Mouse (Mus musculus) regulatory T cell (primary cell): Measurements from ENCODE around the gene Vmn1r89.

Experiments
- in situ Hi-C: fragments of 300-600 bp; cut with MboI, MseI; formaldehyde crosslinking; loops from one replicate; pipeline ENCODE4 v1.15.1; 2025; ENCODE audit warnings: high pct_unique_total_duplicates

The Vmn1r89 gene

GRCm38 (mm10) chr7:13212720-13213119 lies at the start of gene Vmn1r89:
Vmn1r89 (plus strand) TSS chr7:13213020.
- in situ Hi-C loops: no loop called here

- in situ Hi-C loops: no loop called here
Observed at GRCm38 (mm10) chr7:13260746-13261700, 48.2 kb downstream of the Vmn1r89 start.

GRCm38 (mm10) chr7:13263851-13264250 lies 51.0 kb downstream of the Vmn1r89 start:
- in situ Hi-C loops: no loop called here

GRCm38 (mm10) chr7:13264396-13264795 lies 51.6 kb downstream of the Vmn1r89 start:
- in situ Hi-C loops: no loop called here

- in situ Hi-C loops: no loop called here
Observed at GRCm38 (mm10) chr7:13268749-13269260, 56.0 kb downstream of the Vmn1r89 start.

GRCm38 (mm10) chr7:13269394-13269793 lies 56.6 kb downstream of the Vmn1r89 start:
- in situ Hi-C loops: no loop called here
